ENCODE assay signal across 8 mouse cellular contexts in the genomic region with DNA sequence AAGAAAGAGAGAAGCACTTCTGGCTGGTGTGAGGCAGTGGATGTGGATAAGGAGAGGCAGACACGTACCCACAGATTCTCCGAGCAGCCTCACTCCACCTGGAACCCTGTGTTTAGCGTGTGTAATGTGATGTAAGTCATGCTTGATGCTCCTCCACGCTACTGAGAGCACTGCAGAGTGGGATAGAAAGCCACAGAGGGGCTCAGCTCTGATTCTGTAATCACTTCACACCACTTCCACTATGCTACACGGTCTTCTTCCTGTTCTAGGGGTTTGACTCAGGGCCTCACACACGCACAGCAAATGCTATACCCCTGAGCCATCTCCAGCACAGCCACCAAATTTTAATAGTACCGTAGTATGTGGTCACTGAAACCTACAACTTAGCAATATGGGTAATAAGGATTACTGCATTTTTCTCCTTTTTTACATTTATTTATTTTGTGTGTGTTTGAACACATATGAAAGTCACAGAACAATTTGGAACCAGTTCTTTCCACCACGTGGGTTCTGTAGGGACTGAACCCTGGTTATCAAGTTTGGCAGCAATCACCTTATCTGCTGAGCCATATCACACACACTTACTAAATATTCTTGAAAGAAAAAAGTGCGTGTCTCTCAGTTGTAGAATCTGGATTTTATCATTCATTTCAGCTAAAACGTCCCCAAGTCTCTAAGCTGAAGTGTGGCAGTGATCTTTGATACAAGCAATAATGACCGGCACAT. TPM values are rescaled to one million over a fixed set of nuclear protein-coding genes. Genes with fewer than 3 reads are reported as not detected.
DNase-seq lines count a peak whose midpoint lies in the region; ATAC-seq and TF ChIP-seq lines count a peak whose summit lies in the region.

No protein-coding gene starts in this region.

- no peak for TF ChIP-seq CTCF in layer of hippocampus, adult 2 months (conservative IDR thresholded peaks at IDR 0.05)

- 0 out of 2 replicates have a peak, but pooled peaks have one; percentile 29 for ATAC-seq in erythroblast, adult 5-6 weeks (replicated peaks; ENCODE audit: low FRiP score, poor library complexity, severe bottlenecking)

- H3K9ac ChIP-seq in ES-E14 (ENCODE audit: insufficient read depth, low read depth, low read length, poor library complexity, severe bottlenecking), result 0 out of 2 replicates have a peak overlapping the region, but pooled peaks have one; percentile 6

- no peaks in the 10 kb centered on the region for H3K9me3 ChIP-seq in ES-E14 (ENCODE audit: control insufficient read depth, insufficient read depth, low read depth, low read length)
- H3K9me3 ChIP-seq in megakaryocyte, embryonic 14.5 days, result no peaks in the 10 kb centered on the region

- H3K27ac ChIP-seq in layer of hippocampus, adult 2 months, result peak overlapping the region; percentile 85
- H3K27ac ChIP-seq in ES-E14 (ENCODE audit: insufficient read depth, low read depth, low read length, poor library complexity, severe bottlenecking), result no peak overlapping the region

- H3K4me1 ChIP-seq in ES-E14 (ENCODE audit: control insufficient read depth in 2 of 2, insufficient read depth in 2 of 2, low read length in 2 of 2, poor library complexity in 1 of 2), result peaks cover 11 to 18% of the 10 kb centered on the region in 2 experiments
- peaks cover 90% of the 10 kb centered on the region for H3K4me1 ChIP-seq in megakaryocyte, embryonic 14.5 days

- H3K36me3 ChIP-seq in ES-E14 (ENCODE audit: control insufficient read depth, insufficient read depth, low read length, poor library complexity, severe bottlenecking), result peaks cover 2% of the 10 kb centered on the region; the same call in 1 of the 2 replicates
- H3K36me3 ChIP-seq in megakaryocyte, embryonic 14.5 days (replicated peaks; ENCODE audit: low read length), result peaks cover 22% of the 10 kb centered on the region

- intact Hi-C loops in left cerebral cortex, postnatal 14 days (cut with DNase I), result no loop called here

- in situ Hi-C loops in ES-E14 (cut with MboI; ENCODE audit: low sequenced_read_pairs in 2 of 2, unreplicated experiment in 2 of 2), result no loop called here

- H3K4me3 ChIP-seq in layer of hippocampus, adult 2 months, result no peak overlapping the region
- no peak overlapping the region for H3K4me3 ChIP-seq in ES-E14 (ENCODE audit: insufficient read depth in 1 of 2, low read depth in 1 of 2, low read length in 2 of 2, poor library complexity in 1 of 2, severe bottlenecking in 1 of 2)
- peak overlapping the region; percentile 92 for H3K4me3 ChIP-seq in megakaryocyte, embryonic 14.5 days (replicated peaks)

- H3K27me3 ChIP-seq in megakaryocyte, embryonic 14.5 days (replicated peaks), result no peaks in the 10 kb centered on the region

- DNase-seq in layer of hippocampus, adult 2 months (ENCODE audit: low spot score in 2 of 2), result no peak
- DNase-seq in layer of hippocampus, adult 18-20 months (ENCODE audit: low spot score in 2 of 2), result no peak
- DNase-seq in ES-E14 (ENCODE audit: low read depth, low spot score), result no peak
- no peak for DNase-seq in cerebellum, postnatal 25 days
- DNase-seq in adrenal gland, postnatal 14 days, result no peak
- no peak for DNase-seq in left cerebral cortex, postnatal 14 days (ENCODE audit: low spot score in 2 of 2)

TF ChIP-seq in ES-E14, 5 proteins besides CTCF, POLR2A, EP300 and RAD21:
- no peak for TF ChIP-seq HCFC1 (IDR thresholded peaks at IDR 0.05; ENCODE audit: borderline replicate concordance, insufficient read depth, low read length)
- no peak for TF ChIP-seq ZNF384 (IDR thresholded peaks at IDR 0.05; ENCODE audit: low read depth, low read length)
- TF ChIP-seq MAFK (IDR thresholded peaks at IDR 0.05; ENCODE audit: insufficient read depth, low read depth, low read length), result no peak
- TF ChIP-seq ZC3H11A (IDR thresholded peaks at IDR 0.05; ENCODE audit: borderline replicate concordance, low read depth, low read length), result no peak
- TF ChIP-seq CHD2 (IDR thresholded peaks at IDR 0.05; ENCODE audit: low read depth, low read length), result no peak

RNA-seq across cellular contexts. Expression of a gene that starts 15.1 kb away (rescaled TPM):
- 10 to 100 TPM; 15.9 to 17.2 TPM for total RNA-seq in layer of hippocampus, adult 2 months (2021)
- 10 to 100 TPM; 13.0 to 13.4 TPM for total RNA-seq in layer of hippocampus, adult 18-20 months (2021)
- total RNA-seq in ES-E14 (2012; rRNA removed), result 4.5 and 5.4 TPM in 2 replicates
- total RNA-seq in erythroblast, adult 5-6 weeks (2015; ENCODE audit: low replicate concordance), result 16.1 and 17.1 TPM in 2 replicates
- 4.4 and 6.1 TPM in 2 replicates for total RNA-seq in erythroblast, adult 5-6 weeks (2017; ENCODE audit: low replicate concordance)
- polyA plus RNA-seq in megakaryocyte, embryonic 14.5 days (2012; ENCODE audit: insufficient read depth, low replicate concordance), result 34.2 and 36.6 TPM in 2 replicates
- total RNA-seq in adrenal gland, postnatal 14 days (2021), result 15.5 and 18.3 TPM in 2 replicates
- 10 to 100 TPM; 10.1 to 11.8 TPM for total RNA-seq in left cerebral cortex, postnatal 14 days (2021)

RNA-seq across cellular contexts. Expression of a gene that starts 23.9 kb away (rescaled TPM):
- total RNA-seq in layer of hippocampus, adult 2 months (2021), result 10 to 100 TPM; 36.7 to 36.8 TPM
- total RNA-seq in layer of hippocampus, adult 18-20 months (2021), result 10 to 100 TPM; 34.2 to 35.0 TPM
- total RNA-seq in ES-E14 (2012; rRNA removed), result 24.0 and 27.7 TPM in 2 replicates
- total RNA-seq in erythroblast, adult 5-6 weeks (2015; ENCODE audit: low replicate concordance), result 231 and 288 TPM in 2 replicates
- total RNA-seq in erythroblast, adult 5-6 weeks (2017; ENCODE audit: low replicate concordance), result 381 and 405 TPM in 2 replicates
- polyA plus RNA-seq in megakaryocyte, embryonic 14.5 days (2012; ENCODE audit: insufficient read depth, low replicate concordance), result 2.0 and 16.6 TPM in 2 replicates
- total RNA-seq in adrenal gland, postnatal 14 days (2021), result 28.3 and 31.9 TPM in 2 replicates
- 10 to 100 TPM; 38.0 to 40.3 TPM for total RNA-seq in left cerebral cortex, postnatal 14 days (2021)

RNA-seq across cellular contexts. Expression of a gene that starts 39.8 kb away (rescaled TPM):
- total RNA-seq in layer of hippocampus, adult 2 months (2021), result not detected
- not detected for total RNA-seq in layer of hippocampus, adult 18-20 months (2021)
- 0.67 and 1.2 TPM in 2 replicates for total RNA-seq in ES-E14 (2012; rRNA removed)
- not detected in 2 replicates for total RNA-seq in erythroblast, adult 5-6 weeks (2015; ENCODE audit: low replicate concordance)
- 0.94 and 1.3 TPM in 2 replicates for total RNA-seq in erythroblast, adult 5-6 weeks (2017; ENCODE audit: low replicate concordance)
- polyA plus RNA-seq in megakaryocyte, embryonic 14.5 days (2012; ENCODE audit: insufficient read depth, low replicate concordance), result not detected in 2 replicates
- total RNA-seq in adrenal gland, postnatal 14 days (2021), result 0.37 TPM in 1 of 2 replicates, not detected in the other
- not detected for total RNA-seq in left cerebral cortex, postnatal 14 days (2021)

RNA-seq across cellular contexts. Expression of a gene that starts 45.5 kb away (rescaled TPM):
- total RNA-seq in layer of hippocampus, adult 2 months (2021), result 1 to 10 TPM in 1 of 2 experiments, under 1 TPM in 1; 0.79 to 1.2 TPM
- 1 to 10 TPM in 1 of 2 experiments, under 1 TPM in 1; 0.79 to 1.1 TPM for total RNA-seq in layer of hippocampus, adult 18-20 months (2021)
- 3.2 and 5.0 TPM in 2 replicates for total RNA-seq in ES-E14 (2012; rRNA removed)
- not detected in 2 replicates for total RNA-seq in erythroblast, adult 5-6 weeks (2015; ENCODE audit: low replicate concordance)
- not detected in 2 replicates for total RNA-seq in erythroblast, adult 5-6 weeks (2017; ENCODE audit: low replicate concordance)
- polyA plus RNA-seq in megakaryocyte, embryonic 14.5 days (2012; ENCODE audit: insufficient read depth, low replicate concordance), result 0.77 and 1.4 TPM in 2 replicates
- total RNA-seq in adrenal gland, postnatal 14 days (2021), result 0.22 and 0.30 TPM in 2 replicates
- 1 to 10 TPM; 2.6 to 2.7 TPM for total RNA-seq in left cerebral cortex, postnatal 14 days (2021)

RNA-seq across cellular contexts. Expression of a gene that starts 51.4 kb away (rescaled TPM):
- total RNA-seq in layer of hippocampus, adult 2 months (2021), result 10 to 100 TPM; 34.5 to 41.6 TPM
- total RNA-seq in layer of hippocampus, adult 18-20 months (2021), result 10 to 100 TPM; 34.9 to 35.3 TPM
- 87.5 and 134 TPM in 2 replicates for total RNA-seq in ES-E14 (2012; rRNA removed)
- total RNA-seq in erythroblast, adult 5-6 weeks (2015; ENCODE audit: low replicate concordance), result 6.1 and 8.6 TPM in 2 replicates
- total RNA-seq in erythroblast, adult 5-6 weeks (2017; ENCODE audit: low replicate concordance), result 6.8 and 17.3 TPM in 2 replicates
- 15.3 and 41.6 TPM in 2 replicates for polyA plus RNA-seq in megakaryocyte, embryonic 14.5 days (2012; ENCODE audit: insufficient read depth, low replicate concordance)
- 48.6 and 49.9 TPM in 2 replicates for total RNA-seq in adrenal gland, postnatal 14 days (2021)
- 10 to 100 TPM; 38.9 to 39.9 TPM for total RNA-seq in left cerebral cortex, postnatal 14 days (2021)
